Mouse (Mus musculus): ENCODE data around the gene Ambra1. TPM values are rescaled to one million over a fixed set of nuclear protein-coding genes. Genes with fewer than 3 reads are reported as not detected.

Ambra1 gene
- polyA plus RNA-seq, 1 experiment from 2014 or later, result 23.6 TPM

GRCm38 (mm10) chr2:91932737-91933350, 202.9 kb downstream of the Ambra1 start:
- H3K9ac ChIP-seq (replicated peaks; ENCODE audit: low read depth, low read length), result no peak overlapping the region
- H3K27ac ChIP-seq (ENCODE audit: low read depth, low read length), result no peak overlapping the region
- ATAC-seq (ENCODE audit: low read depth), result no peak
- 15% methylated on average over 6 of the region's 6 CpGs for WGBS
- no peaks in the 10 kb centered on the region for H3K9me3 ChIP-seq (ENCODE audit: control insufficient read depth, low read length)
- peaks cover 19% of the 10 kb centered on the region for H3K4me1 ChIP-seq (ENCODE audit: control insufficient read depth, insufficient read depth, low read length)
- H3K27me3 ChIP-seq (ENCODE audit: control insufficient read depth, insufficient read depth, low read length), result 0 out of 2 replicates have a peak, but pooled peaks cover 2% of the 10 kb centered on the region
- H3K4me3 ChIP-seq (ENCODE audit: low read depth, low read length), result no peak overlapping the region
- 0 out of 2 replicates have a peak overlapping the region, but pooled peaks have one; percentile 84 for H3K4me2 ChIP-seq (ENCODE audit: low read depth, low read length)
- peaks cover 18% of the 10 kb centered on the region for H3K36me3 ChIP-seq (ENCODE audit: control insufficient read depth, insufficient read depth, low read length)

GRCm38 (mm10) chr2:91933471-91933870, 203.5 kb downstream of the Ambra1 start:
- H3K4me1 ChIP-seq (ENCODE audit: control insufficient read depth, insufficient read depth, low read length), result peaks cover 19% of the 10 kb centered on the region
- no peak overlapping the region for H3K4me3 ChIP-seq (ENCODE audit: low read depth, low read length)
- 26% methylated on average over 9 of the region's 9 CpGs for WGBS
- no peak overlapping the region for H3K27ac ChIP-seq (ENCODE audit: low read depth, low read length)
- peaks cover 23% of the 10 kb centered on the region for H3K36me3 ChIP-seq (ENCODE audit: control insufficient read depth, insufficient read depth, low read length)
- 0 out of 2 replicates have a peak, but pooled peaks cover 2% of the 10 kb centered on the region for H3K27me3 ChIP-seq (ENCODE audit: control insufficient read depth, insufficient read depth, low read length)
- H3K4me2 ChIP-seq (ENCODE audit: low read depth, low read length), result no peak overlapping the region
- H3K9me3 ChIP-seq (ENCODE audit: control insufficient read depth, low read length), result no peaks in the 10 kb centered on the region
- no peak for ATAC-seq (ENCODE audit: low read depth)
- no peak overlapping the region for H3K9ac ChIP-seq (replicated peaks; ENCODE audit: low read depth, low read length)

- ATAC-seq (ENCODE audit: low read depth), result no peak
- no peak overlapping the region for H3K4me3 ChIP-seq (ENCODE audit: low read depth, low read length)
- H3K27ac ChIP-seq (ENCODE audit: low read depth, low read length), result no peak overlapping the region
- H3K27me3 ChIP-seq (ENCODE audit: control insufficient read depth, insufficient read depth, low read length), result 0 out of 2 replicates have a peak, but pooled peaks cover under 1% of the 10 kb centered on the region
- peaks cover 19% of the 10 kb centered on the region for H3K4me1 ChIP-seq (ENCODE audit: control insufficient read depth, insufficient read depth, low read length)
- no peak overlapping the region for H3K4me2 ChIP-seq (ENCODE audit: low read depth, low read length)
- no peak overlapping the region for H3K9ac ChIP-seq (replicated peaks; ENCODE audit: low read depth, low read length)
- WGBS, result 68% methylated on average over 8 of the region's 8 CpGs
- no peaks in the 10 kb centered on the region for H3K9me3 ChIP-seq (ENCODE audit: control insufficient read depth, low read length)
- H3K36me3 ChIP-seq (ENCODE audit: control insufficient read depth, insufficient read depth, low read length), result peaks cover 29% of the 10 kb centered on the region
These were observed 204.1 kb downstream of the Ambra1 start for GRCm38 (mm10) chr2:91934016-91934415.

DNA sequence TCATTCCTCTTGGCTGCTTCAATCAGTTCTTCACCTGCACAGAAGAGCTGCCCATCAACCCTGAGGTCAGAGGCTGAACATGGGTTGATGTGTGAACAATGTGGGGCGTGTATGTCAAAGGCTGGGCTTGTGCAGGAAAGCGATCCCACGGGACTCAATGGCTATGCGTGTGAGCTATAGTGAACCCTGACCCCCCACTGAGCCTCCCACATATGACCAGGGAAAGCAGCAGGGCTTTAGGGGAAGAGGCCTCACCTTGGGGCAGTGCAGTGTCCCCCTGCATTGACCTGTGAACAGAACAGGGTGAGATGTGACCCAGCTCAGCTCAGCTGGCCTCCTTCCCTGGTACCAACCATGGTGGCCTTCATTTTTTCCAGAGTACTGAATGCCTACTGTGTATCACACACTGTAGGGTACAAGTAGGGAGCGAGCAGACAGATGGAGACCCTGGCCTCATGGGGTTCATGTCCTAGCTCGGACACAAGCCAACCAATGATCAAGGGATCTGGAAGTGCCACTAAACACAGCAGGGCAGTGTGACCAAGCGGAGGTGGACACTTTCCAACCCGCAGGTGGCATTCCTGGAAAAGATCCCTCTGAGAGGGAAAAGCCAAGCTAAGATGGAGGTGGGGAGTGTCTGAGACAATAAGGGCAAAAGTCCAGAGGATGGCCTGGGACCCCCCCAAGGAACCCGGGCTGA, 205.0 kb downstream of the Ambra1 start:
- Histone ChIP-seq H3K27ac (ENCODE audit: low read depth, low read length) (no peak overlapping the region), H3K4me3 (ENCODE audit: low read depth, low read length) (no peak overlapping the region), H3K4me2 (ENCODE audit: low read depth, low read length) (no peak overlapping the region), H3K27me3 (ENCODE audit: control insufficient read depth, insufficient read depth, low read length) (no peaks in the 10 kb centered on the region), H3K9me3 (ENCODE audit: control insufficient read depth, low read length) (no peaks in the 10 kb centered on the region), H3K4me1 (ENCODE audit: control insufficient read depth, insufficient read depth, low read length) (peaks cover 15% of the 10 kb centered on the region), H3K9ac (replicated peaks; ENCODE audit: low read depth, low read length) (no peak overlapping the region), H3K36me3 (ENCODE audit: control insufficient read depth, insufficient read depth, low read length) (peaks cover 33% of the 10 kb centered on the region)
- ATAC-seq (ENCODE audit: low read depth), result no peak
- WGBS, result 87% methylated on average over 9 of the region's 9 CpGs

GRCm38 (mm10) chr2:91936154-91936553, 206.2 kb downstream of the Ambra1 start:
- no peak overlapping the region for H3K9ac ChIP-seq (replicated peaks; ENCODE audit: low read depth, low read length)
- 96% methylated on average over 7 of the region's 7 CpGs for WGBS
- H3K27ac ChIP-seq (ENCODE audit: low read depth, low read length), result no peak overlapping the region
- H3K27me3 ChIP-seq (ENCODE audit: control insufficient read depth, insufficient read depth, low read length), result no peaks in the 10 kb centered on the region
- H3K4me3 ChIP-seq (ENCODE audit: low read depth, low read length), result no peak overlapping the region
- H3K36me3 ChIP-seq (ENCODE audit: control insufficient read depth, insufficient read depth, low read length), result peaks cover 33% of the 10 kb centered on the region
- H3K4me1 ChIP-seq (ENCODE audit: control insufficient read depth, insufficient read depth, low read length), result peaks cover 9% of the 10 kb centered on the region; the same call in 1 of the 2 replicates
- no peak for ATAC-seq (ENCODE audit: low read depth)
- no peaks in the 10 kb centered on the region for H3K9me3 ChIP-seq (ENCODE audit: control insufficient read depth, low read length)
- H3K4me2 ChIP-seq (ENCODE audit: low read depth, low read length), result no peak overlapping the region

DNA sequence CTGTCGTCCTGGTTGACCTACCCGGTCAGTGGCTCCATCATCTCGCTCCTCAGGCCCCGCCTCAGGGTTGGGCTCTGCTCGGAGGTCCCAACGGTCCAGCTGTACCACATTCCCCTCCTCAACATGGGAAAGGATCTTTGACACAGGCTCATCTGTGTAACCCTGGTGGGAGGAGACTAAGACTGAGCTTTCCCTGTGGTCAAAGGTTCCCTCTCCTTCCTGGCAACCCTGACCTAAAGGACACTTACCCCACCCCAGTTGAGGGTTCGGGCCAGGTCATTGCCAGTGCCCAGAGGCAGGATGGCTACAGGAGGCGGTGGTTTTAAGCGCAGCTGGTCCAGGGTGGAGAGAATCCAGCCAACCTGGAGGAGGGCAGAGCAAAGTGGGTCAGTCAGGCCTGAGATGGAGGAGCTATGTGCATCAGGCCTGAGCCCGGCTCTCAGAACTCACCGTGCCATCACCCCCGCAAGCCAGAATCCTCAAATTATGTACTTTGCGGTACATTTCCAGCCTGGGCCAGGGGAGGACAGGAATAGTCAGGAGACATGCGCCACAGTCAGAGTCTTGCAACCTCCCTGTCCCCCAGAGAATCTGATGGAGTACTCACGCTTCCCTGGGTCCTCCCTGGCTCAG, 209.5 kb downstream of the Ambra1 start:
- peaks cover 32% of the 10 kb centered on the region for H3K36me3 ChIP-seq (ENCODE audit: control insufficient read depth, insufficient read depth, low read length)
- 79% methylated on average over 15 of the region's 15 CpGs for WGBS
- ATAC-seq (ENCODE audit: low read depth), result no peak

GRCm38 (mm10) chr2:91942356-91942755, 212.4 kb downstream of the Ambra1 start:
- no peak for ATAC-seq (ENCODE audit: low read depth)

More for the DNA sequence above, 209.5 kb downstream of the Ambra1 start:
- Histone ChIP-seq H3K27me3 (ENCODE audit: control insufficient read depth, insufficient read depth, low read length) (no peaks in the 10 kb centered on the region), H3K9me3 (ENCODE audit: control insufficient read depth, low read length) (no peaks in the 10 kb centered on the region), H3K4me1 (ENCODE audit: control insufficient read depth, insufficient read depth, low read length) (no peaks in the 10 kb centered on the region), H3K9ac (replicated peaks; ENCODE audit: low read depth, low read length) (no peak overlapping the region), H3K4me3 (ENCODE audit: low read depth, low read length) (no peak overlapping the region), H3K4me2 (ENCODE audit: low read depth, low read length) (no peak overlapping the region), H3K27ac (ENCODE audit: low read depth, low read length) (no peak overlapping the region)

DNA sequence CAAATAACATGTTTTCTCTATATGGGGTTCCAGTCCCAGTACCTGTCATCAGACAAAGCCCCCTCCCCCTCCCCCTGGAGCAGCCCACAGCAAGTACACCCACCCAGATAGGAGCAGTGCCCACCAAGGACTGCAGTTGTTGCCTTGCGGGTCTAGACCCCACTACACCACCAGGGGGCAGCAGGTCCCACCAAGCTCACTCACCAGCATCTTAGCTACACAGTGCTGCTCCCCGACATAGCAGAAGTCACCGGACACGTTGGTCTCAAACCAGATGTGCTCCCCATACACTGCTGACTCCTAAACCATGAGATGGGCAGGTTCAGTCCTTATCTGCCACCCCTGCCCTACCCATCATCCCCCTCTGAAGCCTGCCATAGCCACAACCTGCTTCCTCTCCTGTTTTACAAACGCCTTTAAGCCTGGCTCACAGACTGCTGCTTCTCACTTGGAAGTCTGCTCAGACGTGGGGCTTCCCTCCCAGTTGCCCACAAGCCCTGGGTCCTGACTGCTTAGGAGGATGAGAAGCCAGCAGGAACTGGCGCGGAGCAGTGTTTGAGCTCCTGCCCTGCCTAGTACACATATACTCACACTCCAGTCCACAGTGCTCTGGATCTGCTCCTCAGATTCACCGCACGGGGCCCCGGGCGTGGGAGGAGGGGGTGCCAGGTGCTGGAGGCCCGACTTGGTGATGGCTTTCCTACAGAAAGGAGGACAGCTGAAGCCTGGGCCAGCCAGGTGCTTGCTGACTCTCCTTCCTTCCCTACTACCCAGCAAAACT, 214.4 kb downstream of the Ambra1 start:
- Histone ChIP-seq H3K36me3 (ENCODE audit: control insufficient read depth, insufficient read depth, low read length) (peaks cover 4% of the 10 kb centered on the region; the same call in 1 of the 2 replicates), H3K9ac (replicated peaks; ENCODE audit: low read depth, low read length) (no peak overlapping the region), H3K9me3 (ENCODE audit: control insufficient read depth, low read length) (no peaks in the 10 kb centered on the region), H3K27me3 (ENCODE audit: control insufficient read depth, insufficient read depth, low read length) (no peaks in the 10 kb centered on the region), H3K27ac (ENCODE audit: low read depth, low read length) (no peak overlapping the region), H3K4me1 (ENCODE audit: control insufficient read depth, insufficient read depth, low read length) (peaks cover 10% of the 10 kb centered on the region), H3K4me2 (ENCODE audit: low read depth, low read length) (no peak overlapping the region), H3K4me3 (ENCODE audit: low read depth, low read length) (no peak overlapping the region)
- ATAC-seq (ENCODE audit: low read depth), result peak; percentile 83
- 51% methylated on average over 13 of the region's 13 CpGs for WGBS

More at GRCm38 (mm10) chr2:91942356-91942755, 212.4 kb downstream of the Ambra1 start:
- Histone ChIP-seq H3K9me3 (ENCODE audit: control insufficient read depth, low read length) (no peaks in the 10 kb centered on the region), H3K4me1 (ENCODE audit: control insufficient read depth, insufficient read depth, low read length) (no peaks in the 10 kb centered on the region; the same call in 1 of the 2 replicates), H3K27me3 (ENCODE audit: control insufficient read depth, insufficient read depth, low read length) (no peaks in the 10 kb centered on the region), H3K4me3 (ENCODE audit: low read depth, low read length) (no peak overlapping the region), H3K9ac (replicated peaks; ENCODE audit: low read depth, low read length) (no peak overlapping the region), H3K4me2 (ENCODE audit: low read depth, low read length) (no peak overlapping the region), H3K36me3 (ENCODE audit: control insufficient read depth, insufficient read depth, low read length) (peaks cover 20% of the 10 kb centered on the region), H3K27ac (ENCODE audit: low read depth, low read length) (no peak overlapping the region)
- 76% methylated on average over 6 of the region's 6 CpGs for WGBS

Measured in neural tube, embryonic 14.5 days (tissue).